In the genomic region with DNA sequence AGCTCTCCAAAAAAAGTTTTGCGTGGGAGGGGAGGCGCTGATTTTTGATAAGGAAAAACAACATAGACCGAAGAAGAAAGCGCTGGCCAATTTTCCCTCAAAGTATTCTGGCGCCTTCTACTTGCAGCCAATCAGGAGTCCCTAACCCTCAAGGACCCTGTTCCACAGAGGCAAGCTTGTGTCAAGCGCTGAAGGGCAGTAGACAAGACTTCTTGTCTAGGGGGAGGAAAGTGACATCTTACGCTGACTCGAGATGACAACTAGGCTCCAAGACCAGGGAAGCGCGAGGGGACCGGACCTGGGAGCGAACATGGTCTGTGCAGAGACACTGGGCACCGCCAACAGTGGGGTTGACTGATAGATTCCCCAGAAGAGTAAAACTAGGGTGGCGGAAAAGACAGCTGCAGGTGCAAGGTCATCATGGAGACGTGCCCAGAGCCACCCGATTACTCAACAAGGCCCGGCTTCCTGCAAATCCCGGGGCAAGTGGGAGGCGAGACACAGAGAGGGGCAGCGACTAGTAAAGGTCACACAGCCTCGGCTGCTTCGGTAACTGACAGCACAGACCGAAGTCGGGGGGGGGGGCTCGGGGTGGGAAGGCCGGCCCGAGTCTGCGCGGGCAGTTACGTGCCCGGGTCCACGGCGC, we compare ENCODE assay signal across 8 mouse cellular contexts. TPM values are rescaled to one million over a fixed set of nuclear protein-coding genes. Genes with fewer than 3 reads are reported as not detected.
DNase-seq lines count a peak whose midpoint lies in the region; ATAC-seq and TF ChIP-seq lines count a peak whose summit lies in the region.

No protein-coding gene starts in this region.

- peak in 1 of 2 experiments; percentile 7 for DNase-seq in spleen, adult 2 months (ENCODE audit: low read depth in 1 of 2, low spot score in 2 of 2)
- DNase-seq in spleen, adult 18-20 months, result no peak
- peak; percentile 30 for DNase-seq in c-Kit-positive CD71-negative TER-119-negative erythroid progenitor cells, embryonic 14.5 days (ENCODE audit: low read depth)
- DNase-seq in gastrocnemius, adult 18-20 months (ENCODE audit: low spot score), result peak; percentile 54

- TF ChIP-seq CTCF in spleen, adult 2 months (IDR thresholded peaks at IDR 0.05; ENCODE audit: extremely low read depth, insufficient read depth, insufficient read length, insufficient replicate concordance), result no peak

- no peaks in the 10 kb centered on the region for H3K27me3 ChIP-seq in spleen, adult 2 months (ENCODE audit: control insufficient read depth, insufficient read depth, low read length)
- no peaks in the 10 kb centered on the region for H3K27me3 ChIP-seq in hindbrain, embryonic 15.5 days
- no peaks in the 10 kb centered on the region for H3K27me3 ChIP-seq in liver, embryonic 12.5 days (replicated peaks)

- no peak for TF ChIP-seq POLR2A in spleen, adult 2 months (IDR thresholded peaks at IDR 0.05; ENCODE audit: low read depth, low read length)

- H3K4me2 ChIP-seq in hindbrain, embryonic 15.5 days, result peak overlapping the region; percentile 90
- peak overlapping the region; percentile 93 for H3K4me2 ChIP-seq in liver, embryonic 12.5 days

- H3K4me3 ChIP-seq in spleen, adult 2 months (ENCODE audit: extremely low read depth, insufficient read depth, insufficient read length), result peak overlapping the region; percentile 82
- peak overlapping the region; percentile 91 for H3K4me3 ChIP-seq in hindbrain, embryonic 15.5 days
- H3K4me3 ChIP-seq in liver, embryonic 12.5 days, result peak overlapping the region; percentile 95

- peak overlapping the region; percentile 98 for H3K27ac ChIP-seq in spleen, adult 2 months (ENCODE audit: insufficient read depth, low read length)
- H3K27ac ChIP-seq in hindbrain, embryonic 15.5 days (replicated peaks), result peak overlapping the region; percentile 96
- peak overlapping the region; percentile 97 for H3K27ac ChIP-seq in liver, embryonic 12.5 days

- 1% methylated on average over 31 of the region's 33 CpGs for WGBS in spleen, adult 2 months
- WGBS in hindbrain, embryonic 15.5 days, result 3% methylated on average over 25 of the region's 33 CpGs
- WGBS in liver, embryonic 12.5 days (ENCODE audit: insufficient replicate concordance), result under 1% methylated on average over 31 of the region's 33 CpGs

- H3K9me3 ChIP-seq in hindbrain, embryonic 15.5 days, result no peaks in the 10 kb centered on the region
- no peaks in the 10 kb centered on the region for H3K9me3 ChIP-seq in liver, embryonic 12.5 days (replicated peaks)

- peaks cover 19% of the 10 kb centered on the region for H3K4me1 ChIP-seq in spleen, adult 2 months (ENCODE audit: control insufficient read depth, insufficient read depth, insufficient read length)
- peaks cover 56% of the 10 kb centered on the region for H3K4me1 ChIP-seq in hindbrain, embryonic 15.5 days (replicated peaks)
- peaks cover 57% of the 10 kb centered on the region for H3K4me1 ChIP-seq in liver, embryonic 12.5 days

- no peak for ATAC-seq in hindbrain, embryonic 15.5 days (ENCODE audit: low FRiP score, low read depth)
- no peak for ATAC-seq in liver, embryonic 12.5 days
- ATAC-seq in monocyte, adult 5-6 weeks (replicated peaks; ENCODE audit: insufficient number of reproducible peaks, low FRiP score, low TSS enrichment, poor library complexity, severe bottlenecking), result 0 out of 2 replicates have a peak, but pooled peaks have one; percentile 18
- no peak for ATAC-seq in activated CD4-positive, CD25-positive, alpha-beta regulatory T cell, adult 4 months

- H3K36me3 ChIP-seq in spleen, adult 2 months (ENCODE audit: control insufficient read depth, insufficient read depth, low read length), result peaks cover 30% of the 10 kb centered on the region
- H3K36me3 ChIP-seq in hindbrain, embryonic 15.5 days, result peaks cover 31% of the 10 kb centered on the region
- peaks cover 74% of the 10 kb centered on the region for H3K36me3 ChIP-seq in liver, embryonic 12.5 days

- H3K9ac ChIP-seq in hindbrain, embryonic 15.5 days, result peak overlapping the region; percentile 91
- H3K9ac ChIP-seq in liver, embryonic 12.5 days, result peak overlapping the region; percentile 96

RNA-seq across cellular contexts. Expression of a gene that starts 0.7 kb away (rescaled TPM):
- 152 and 157 TPM in 2 replicates for polyA plus RNA-seq in spleen, adult 2 months (2012; rRNA removed)
- 10 to 100 TPM; 28.5 to 30.1 TPM for total RNA-seq in gastrocnemius, adult 18-20 months (2021)
- 71.4 and 81.2 TPM in 2 replicates for polyA plus RNA-seq in hindbrain, embryonic 15.5 days (2015; fragmentation: Nextera tagmentation; extraction: Ambion mirVana)
- 58.9 and 63.6 TPM in 2 replicates for polyA plus RNA-seq in liver, embryonic 12.5 days (2016; fragmentation: Nextera tagmentation; extraction: Ambion mirVana)
- 191 to 318 TPM (median 246 TPM) in 3 replicates for total RNA-seq in monocyte, adult 5-6 weeks (2017)
- 10 to 100 TPM; 39.6 to 40.2 TPM for polyA plus RNA-seq in activated CD4-positive, CD25-positive, alpha-beta regulatory T cell, adult 4 months (2017; shearing (Covaris generic))

RNA-seq across cellular contexts. Expression of a gene that starts 0.9 kb away (rescaled TPM):
- polyA plus RNA-seq in spleen, adult 2 months (2012; rRNA removed), result 103 and 105 TPM in 2 replicates
- 10 to 100 TPM; 39.2 to 49.7 TPM for total RNA-seq in gastrocnemius, adult 18-20 months (2021)
- 105 and 116 TPM in 2 replicates for polyA plus RNA-seq in hindbrain, embryonic 15.5 days (2015; fragmentation: Nextera tagmentation; extraction: Ambion mirVana)
- 73.6 and 79.1 TPM in 2 replicates for polyA plus RNA-seq in liver, embryonic 12.5 days (2016; fragmentation: Nextera tagmentation; extraction: Ambion mirVana)
- total RNA-seq in monocyte, adult 5-6 weeks (2017), result 126 to 218 TPM (median 173 TPM) in 3 replicates
- polyA plus RNA-seq in activated CD4-positive, CD25-positive, alpha-beta regulatory T cell, adult 4 months (2017; shearing (Covaris generic)), result 10 to 100 TPM; 34.0 to 45.4 TPM

RNA-seq across cellular contexts. Expression of a gene that starts 25.8 kb away (rescaled TPM):
- 101 and 140 TPM in 2 replicates for polyA plus RNA-seq in spleen, adult 2 months (2012; rRNA removed)
- 100 to 1,000 TPM; 137 to 141 TPM for total RNA-seq in gastrocnemius, adult 18-20 months (2021)
- 180 and 193 TPM in 2 replicates for polyA plus RNA-seq in hindbrain, embryonic 15.5 days (2015; fragmentation: Nextera tagmentation; extraction: Ambion mirVana)
- polyA plus RNA-seq in liver, embryonic 12.5 days (2016; fragmentation: Nextera tagmentation; extraction: Ambion mirVana), result 176 and 179 TPM in 2 replicates
- total RNA-seq in monocyte, adult 5-6 weeks (2017), result 37.8 to 85.8 TPM (median 43.7 TPM) in 3 replicates
- polyA plus RNA-seq in activated CD4-positive, CD25-positive, alpha-beta regulatory T cell, adult 4 months (2017; shearing (Covaris generic)), result 100 to 1,000 TPM; 272 to 317 TPM

RNA-seq across cellular contexts. Expression of a gene that starts 29.5 kb away (rescaled TPM):
- polyA plus RNA-seq in spleen, adult 2 months (2012; rRNA removed), result 2,050 and 3,346 TPM in 2 replicates
- 100 to 1,000 TPM; 632 to 662 TPM for total RNA-seq in gastrocnemius, adult 18-20 months (2021)
- 939 and 1,057 TPM in 2 replicates for polyA plus RNA-seq in hindbrain, embryonic 15.5 days (2015; fragmentation: Nextera tagmentation; extraction: Ambion mirVana)
- polyA plus RNA-seq in liver, embryonic 12.5 days (2016; fragmentation: Nextera tagmentation; extraction: Ambion mirVana), result 1,562 and 1,574 TPM in 2 replicates
- 1,204 to 1,236 TPM (median 1,232 TPM) in 3 replicates for total RNA-seq in monocyte, adult 5-6 weeks (2017)
- 1,000 to 10,000 TPM; 4,432 to 4,869 TPM for polyA plus RNA-seq in activated CD4-positive, CD25-positive, alpha-beta regulatory T cell, adult 4 months (2017; shearing (Covaris generic))

RNA-seq across cellular contexts. Expression of a gene that starts 29.5 kb away (rescaled TPM):
- polyA plus RNA-seq in spleen, adult 2 months (2012; rRNA removed), result 2.3 and 4.4 TPM in 2 replicates
- under 1 TPM; 0.28 to 0.84 TPM for total RNA-seq in gastrocnemius, adult 18-20 months (2021)
- 0.46 and 1.3 TPM in 2 replicates for polyA plus RNA-seq in hindbrain, embryonic 15.5 days (2015; fragmentation: Nextera tagmentation; extraction: Ambion mirVana)
- 0.20 and 0.25 TPM in 2 replicates for polyA plus RNA-seq in liver, embryonic 12.5 days (2016; fragmentation: Nextera tagmentation; extraction: Ambion mirVana)
- total RNA-seq in monocyte, adult 5-6 weeks (2017), result 1.2 to 2.0 TPM (median 1.4 TPM) in 3 replicates
- polyA plus RNA-seq in activated CD4-positive, CD25-positive, alpha-beta regulatory T cell, adult 4 months (2017; shearing (Covaris generic)), result 1 to 10 TPM; 1.4 to 2.4 TPM

Comparison
In these comparisons a context has a peak if more than half of its experiments do, and no peak if none do; other contexts are left out.
1. DNase-seq: peak in c-Kit-positive CD71-negative TER-119-negative erythroid progenitor cells, embryonic 14.5 days (single experiment) and gastrocnemius, adult 18-20 months (single experiment); none in spleen, adult 18-20 months (0 of 2).
2. Peak in every context shown above with its lines, with median percentiles within 50 percentile points of each other: H3K27ac ChIP-seq and H3K4me3 ChIP-seq.